Mouse (Mus musculus) hindbrain, embryonic 14.5 days (tissue): Measurements from ENCODE around the gene Slc22a1. TPM values are rescaled to one million over a fixed set of nuclear protein-coding genes. Genes with fewer than 3 reads are reported as not detected.

ENCODE experiments used
- ATAC-seq: fragments of 200-750 bp; cut with Nextera tagmentation; 2 replicates; pipeline ENCODE4 v1.8.0; 2017; ENCODE audit warnings: moderate number of reproducible peaks, mild to moderate bottlenecking, moderate TSS enrichment, moderate library complexity; ENCODE audit not compliant: low FRiP score
- DNase-seq: peaks from one replicate; pipeline ENCODE4 v3.0.0-alpha.2; 2015; ENCODE audit warnings: low spot score
- H3K27ac ChIP-seq: fragments of 300-500 bp; sonication (generic); 2 replicates; pipeline ENCODE4 v1.5.1; 2014; ENCODE audit warnings: mild to moderate bottlenecking, moderate library complexity
- H3K27me3 ChIP-seq: fragments of 300-500 bp; sonication (generic); 2 replicates; pipeline ENCODE4 v1.6.1; 2014; ENCODE audit warnings: mild to moderate bottlenecking, low read length, mixed read lengths; ENCODE audit not compliant: control insufficient read depth, insufficient read depth
- H3K36me3 ChIP-seq: fragments of 300-500 bp; sonication (generic); replicated peaks from 2 replicates; pipeline ENCODE4 v1.6.1; 2014; ENCODE audit not compliant: control insufficient read depth, insufficient read depth
- H3K4me1 ChIP-seq: fragments of 300-500 bp; sonication (generic); replicated peaks from 2 replicates; pipeline ENCODE4 v1.6.1; 2014; ENCODE audit warnings: antibody characterized with exemption, low read length, mixed read lengths; ENCODE audit not compliant: control insufficient read depth, insufficient read depth
- H3K4me2 ChIP-seq: fragments of 300-500 bp; sonication (generic); replicated peaks from 2 replicates; pipeline ENCODE4 v1.6.1; 2014; ENCODE audit warnings: mild to moderate bottlenecking, moderate library complexity
- H3K4me3 ChIP-seq: fragments of 300-500 bp; sonication (generic); replicated peaks from 2 replicates; pipeline ENCODE4 v1.5.1; 2014; ENCODE audit warnings: mild to moderate bottlenecking, low read length
- H3K9ac ChIP-seq: fragments of 300-500 bp; sonication (generic); 2 replicates; pipeline ENCODE4 v1.6.1; 2014
- H3K9me3 ChIP-seq: fragments of 300-500 bp; sonication (generic); 2 replicates; pipeline ENCODE4 v1.6.1; 2016; ENCODE audit warnings: low read length; ENCODE audit not compliant: control insufficient read depth
- WGBS: fragments of 180-500 bp; shearing (Covaris S2); extraction: QIAGEN DNeasy Blood & Tissue Kit; methylation state at CpG from one replicate; pipeline ENCODE4 v1.1.7; 2014; 5-methylcytosine and 5-hydroxymethylcytosine counted together
- polyA plus RNA-seq: library from polyadenylated mRNA; unstranded; fragments of >200 nt; fragmentation: Nextera tagmentation; extraction: Ambion mirVana; gene quantifications from 2 replicates; pipeline ENCODE4 v1.2.1, GENCODE M21; 2014

Slc22a1 gene
- polyA plus RNA-seq, 1 experiment from 2014 or later, result not detected

GRCm38 (mm10) chr17:12673871-12674270, 1.8 kb downstream of the Slc22a1 start:
- 80% methylated on average over 3 of the region's 3 CpGs for WGBS
- no peaks in the 10 kb centered on the region for H3K36me3 ChIP-seq
- ATAC-seq (no peak), DNase-seq (no peak)
- H3K4me2 ChIP-seq, result no peak overlapping the region
- no peak overlapping the region for H3K4me3 ChIP-seq
- H3K27ac ChIP-seq, result no peak overlapping the region
- no peaks in the 10 kb centered on the region for H3K27me3 ChIP-seq
- H3K9ac ChIP-seq, result no peak overlapping the region
- no peaks in the 10 kb centered on the region for H3K9me3 ChIP-seq
- no peaks in the 10 kb centered on the region for H3K4me1 ChIP-seq

GRCm38 (mm10) chr17:12672285-12672790, 3.3 kb downstream of the Slc22a1 start:
- DNase-seq (no peak), ATAC-seq (no peak)
- no peaks in the 10 kb centered on the region for H3K27me3 ChIP-seq
- H3K27ac ChIP-seq, result no peak overlapping the region
- 75% methylated on average over 7 of the region's 7 CpGs for WGBS
- H3K9ac ChIP-seq, result no peak overlapping the region
- no peak overlapping the region for H3K4me2 ChIP-seq
- no peak overlapping the region for H3K4me3 ChIP-seq
- H3K4me1 ChIP-seq, result no peaks in the 10 kb centered on the region
- no peaks in the 10 kb centered on the region for H3K36me3 ChIP-seq
- no peaks in the 10 kb centered on the region for H3K9me3 ChIP-seq

- DNase-seq, result no peak
- Histone ChIP-seq H3K9ac (no peak overlapping the region), H3K4me2 (no peak overlapping the region), H3K27me3 (no peaks in the 10 kb centered on the region), H3K9me3 (no peaks in the 10 kb centered on the region), H3K4me3 (no peak overlapping the region), H3K4me1 (no peaks in the 10 kb centered on the region), H3K27ac (no peak overlapping the region), H3K36me3 (no peaks in the 10 kb centered on the region)
- WGBS, result 89% methylated on average over 5 of the region's 5 CpGs
- ATAC-seq, result no peak
These were observed 4.5 kb downstream of the Slc22a1 start for GRCm38 (mm10) chr17:12671029-12671605.

- ATAC-seq, result no peak
- no peaks in the 10 kb centered on the region for H3K27me3 ChIP-seq
- no peak for DNase-seq
These were observed 6.3 kb downstream of the Slc22a1 start for GRCm38 (mm10) chr17:12669363-12669679.

GRCm38 (mm10) chr17:12668478-12669362, 6.9 kb downstream of the Slc22a1 start:
- no peaks in the 10 kb centered on the region for H3K4me1 ChIP-seq
- no peak overlapping the region for H3K4me3 ChIP-seq
- H3K9me3 ChIP-seq, result no peaks in the 10 kb centered on the region
- H3K4me2 ChIP-seq, result no peak overlapping the region
- no peaks in the 10 kb centered on the region for H3K27me3 ChIP-seq
- WGBS, result 65% methylated on average over 7 of the region's 7 CpGs
- DNase-seq (no peak), ATAC-seq (no peak)
- H3K27ac ChIP-seq, result no peak overlapping the region
- H3K9ac ChIP-seq, result no peak overlapping the region
- no peaks in the 10 kb centered on the region for H3K36me3 ChIP-seq

More at GRCm38 (mm10) chr17:12669363-12669679, 6.3 kb downstream of the Slc22a1 start:
- Histone ChIP-seq H3K9ac (no peak overlapping the region), H3K27ac (no peak overlapping the region), H3K4me1 (no peaks in the 10 kb centered on the region), H3K36me3 (no peaks in the 10 kb centered on the region), H3K4me3 (no peak overlapping the region), H3K9me3 (no peaks in the 10 kb centered on the region), H3K4me2 (no peak overlapping the region)

GRCm38 (mm10) chr17:12664156-12664555, 11.5 kb downstream of the Slc22a1 start:
- H3K4me2 ChIP-seq, result no peak overlapping the region
- DNase-seq (no peak), ATAC-seq (no peak)
- H3K9me3 ChIP-seq, result no peaks in the 10 kb centered on the region
- no peak overlapping the region for H3K4me3 ChIP-seq
- H3K27ac ChIP-seq, result no peak overlapping the region
- 75% methylated on average over 8 of the region's 8 CpGs for WGBS
- no peaks in the 10 kb centered on the region for H3K27me3 ChIP-seq
- H3K4me1 ChIP-seq, result no peaks in the 10 kb centered on the region
- no peaks in the 10 kb centered on the region for H3K36me3 ChIP-seq
- H3K9ac ChIP-seq, result no peak overlapping the region

- DNase-seq (peak; percentile 89), ATAC-seq (peak; percentile 27; the same call in 1 of the 2 replicates)
- H3K4me2 ChIP-seq, result no peak overlapping the region
These were observed 14.9 kb downstream of the Slc22a1 start for GRCm38 (mm10) chr17:12660572-12661260.

GRCm38 (mm10) chr17:12659233-12659632, 16.4 kb downstream of the Slc22a1 start:
- WGBS, result 95% methylated on average over 10 of the region's 10 CpGs
- H3K4me3 ChIP-seq, result no peak overlapping the region
- no peak overlapping the region for H3K9ac ChIP-seq
- no peak overlapping the region for H3K27ac ChIP-seq
- no peaks in the 10 kb centered on the region for H3K27me3 ChIP-seq
- no peak overlapping the region for H3K4me2 ChIP-seq
- H3K9me3 ChIP-seq, result no peaks in the 10 kb centered on the region
- DNase-seq (no peak), ATAC-seq (no peak)
- H3K4me1 ChIP-seq, result no peaks in the 10 kb centered on the region
- no peaks in the 10 kb centered on the region for H3K36me3 ChIP-seq

More at GRCm38 (mm10) chr17:12660572-12661260, 14.9 kb downstream of the Slc22a1 start:
- Histone ChIP-seq H3K27ac (no peak overlapping the region), H3K4me3 (no peak overlapping the region), H3K36me3 (no peaks in the 10 kb centered on the region), H3K9me3 (no peaks in the 10 kb centered on the region), H3K4me1 (no peaks in the 10 kb centered on the region), H3K9ac (no peak overlapping the region), H3K27me3 (no peaks in the 10 kb centered on the region)
- 78% methylated on average over 13 of the region's 13 CpGs for WGBS

GRCm38 (mm10) chr17:12658784-12659183, 16.8 kb downstream of the Slc22a1 start:
- WGBS, result 84% methylated on average over 7 of the region's 7 CpGs
- no peaks in the 10 kb centered on the region for H3K36me3 ChIP-seq
- H3K27me3 ChIP-seq, result no peaks in the 10 kb centered on the region
- ATAC-seq, result no peak
- DNase-seq, result no peak
- H3K9ac ChIP-seq, result no peak overlapping the region
- H3K4me1 ChIP-seq, result no peaks in the 10 kb centered on the region
- no peak overlapping the region for H3K4me2 ChIP-seq
- H3K27ac ChIP-seq, result no peak overlapping the region
- H3K9me3 ChIP-seq, result no peaks in the 10 kb centered on the region
- H3K4me3 ChIP-seq, result no peak overlapping the region
